Mouse (Mus musculus): Measurements from ENCODE around the gene Clca3a1. TPM values are rescaled to one million over a fixed set of nuclear protein-coding genes. Genes with fewer than 3 reads are reported as not detected.

Gene Clca3a1
- polyA plus RNA-seq, 1 experiment from 2014 or later = not detected

Other genes starting within 250 kb of the Clca3a1 start
- gene Hs2st1, start 190.8 kb downstream of the Clca3a1 start, polyA plus RNA-seq (2014; fragmentation: Nextera tagmentation; extraction: Ambion mirVana) = 16.5 and 16.9 TPM in 2 replicates
- gene Selenof, start 190.7 kb downstream of the Clca3a1 start, polyA plus RNA-seq (2014; fragmentation: Nextera tagmentation; extraction: Ambion mirVana) = 414 and 426 TPM in 2 replicates
- gene Sh3glb1, start 40.6 kb downstream of the Clca3a1 start, polyA plus RNA-seq (2014; fragmentation: Nextera tagmentation; extraction: Ambion mirVana) = 91.4 and 92.2 TPM in 2 replicates
- gene Clca3a2, start 58.5 kb upstream of the Clca3a1 start, polyA plus RNA-seq (2014; fragmentation: Nextera tagmentation; extraction: Ambion mirVana) = not detected in 2 replicates
- gene Clca3b, start 88.4 kb upstream of the Clca3a1 start, polyA plus RNA-seq (2014; fragmentation: Nextera tagmentation; extraction: Ambion mirVana) = not detected in 2 replicates
- not detected in 2 replicates for gene Clca4b, start 171.6 kb upstream of the Clca3a1 start, polyA plus RNA-seq (2014; fragmentation: Nextera tagmentation; extraction: Ambion mirVana)
- gene Clca4a, start 214.1 kb upstream of the Clca3a1 start, polyA plus RNA-seq (2014; fragmentation: Nextera tagmentation; extraction: Ambion mirVana) = not detected in 2 replicates

Measured in midbrain, embryonic 11.5 days (tissue).